Mouse (Mus musculus): ENCODE results near the gene Ccr3. TPM values are rescaled to one million over a fixed set of nuclear protein-coding genes. Genes with fewer than 3 reads are reported as not detected.
"Not testable (repeated sequence)": the region's sequence is repeated elsewhere in the genome, so short reads cannot be mapped to it uniquely, and the experiment has no call there.

The Ccr3 gene
- polyA plus RNA-seq, 1 experiment = 0.90 TPM

GRCm38 (mm10) chr9:124038158-124038582, 16.4 kb downstream of the Ccr3 start:
- H3K4me3 ChIP-seq (ENCODE audit: control insufficient read depth, insufficient read depth, low read length) = no peak overlapping the region
- no peak overlapping the region for H3K27ac ChIP-seq (ENCODE audit: control insufficient read depth, insufficient read depth, low read length)
- no peaks in the 10 kb centered on the region for H3K4me1 ChIP-seq (replicated peaks; ENCODE audit: control insufficient read depth, insufficient read depth, low read length)
- no peaks in the 10 kb centered on the region for H3K27me3 ChIP-seq (ENCODE audit: control insufficient read depth, insufficient read depth, low read length)
- 48% methylated on average over 2 of the region's 2 CpGs for whole genome bisulfite sequencing
- TF ChIP-seq CTCF (IDR thresholded peaks at IDR 0.05; ENCODE audit: borderline replicate concordance, control insufficient read depth, extremely low read depth, insufficient read depth, low read length, poor library complexity) = no peak
- TF ChIP-seq POLR2A (IDR thresholded peaks at IDR 0.05; ENCODE audit: control insufficient read depth, extremely low read depth, insufficient read depth, low read length, poor library complexity) = no peak
- H3K36me3 ChIP-seq (ENCODE audit: control insufficient read depth, insufficient read depth, low read length) = no peaks in the 10 kb centered on the region
- no peak for DNase-seq

- Histone ChIP-seq H3K4me3 (ENCODE audit: control insufficient read depth, insufficient read depth, low read length) (no peak overlapping the region), H3K36me3 (ENCODE audit: control insufficient read depth, insufficient read depth, low read length) (no peaks in the 10 kb centered on the region), H3K27me3 (ENCODE audit: control insufficient read depth, insufficient read depth, low read length) (no peaks in the 10 kb centered on the region), H3K27ac (ENCODE audit: control insufficient read depth, insufficient read depth, low read length) (no peak overlapping the region), H3K4me1 (replicated peaks; ENCODE audit: control insufficient read depth, insufficient read depth, low read length) (no peaks in the 10 kb centered on the region)
- 5% methylated on average over 5 of the region's 5 CpGs for WGBS
- no peak for TF ChIP-seq CTCF (IDR thresholded peaks at IDR 0.05; ENCODE audit: borderline replicate concordance, control insufficient read depth, extremely low read depth, insufficient read depth, low read length, poor library complexity)
- no peak for TF ChIP-seq POLR2A (IDR thresholded peaks at IDR 0.05; ENCODE audit: control insufficient read depth, extremely low read depth, insufficient read depth, low read length, poor library complexity)
- DNase-seq = no peak
Measured at GRCm38 (mm10) chr9:124038949-124039348, 17.2 kb downstream of the Ccr3 start.

- Histone ChIP-seq H3K27me3 (ENCODE audit: control insufficient read depth, insufficient read depth, low read length) (no peaks in the 10 kb centered on the region), H3K36me3 (ENCODE audit: control insufficient read depth, insufficient read depth, low read length) (no peaks in the 10 kb centered on the region), H3K4me1 (replicated peaks; ENCODE audit: control insufficient read depth, insufficient read depth, low read length) (no peaks in the 10 kb centered on the region), H3K27ac (ENCODE audit: control insufficient read depth, insufficient read depth, low read length) (no peak overlapping the region), H3K4me3 (ENCODE audit: control insufficient read depth, insufficient read depth, low read length) (no peak overlapping the region)
- no peak for DNase-seq
- WGBS = 56% methylated on average over 3 of the region's 3 CpGs
- TF ChIP-seq POLR2A (IDR thresholded peaks at IDR 0.05; ENCODE audit: control insufficient read depth, extremely low read depth, insufficient read depth, low read length, poor library complexity) (no peak), CTCF (IDR thresholded peaks at IDR 0.05; ENCODE audit: borderline replicate concordance, control insufficient read depth, extremely low read depth, insufficient read depth, low read length, poor library complexity) (no peak)
Measured at GRCm38 (mm10) chr9:124040932-124041331, 19.2 kb downstream of the Ccr3 start.

- TF ChIP-seq POLR2A (IDR thresholded peaks at IDR 0.05; ENCODE audit: control insufficient read depth, extremely low read depth, insufficient read depth, low read length, poor library complexity) (no peak), CTCF (IDR thresholded peaks at IDR 0.05; ENCODE audit: borderline replicate concordance, control insufficient read depth, extremely low read depth, insufficient read depth, low read length, poor library complexity) (no peak)
- Histone ChIP-seq H3K36me3 (ENCODE audit: control insufficient read depth, insufficient read depth, low read length) (no peaks in the 10 kb centered on the region), H3K4me3 (ENCODE audit: control insufficient read depth, insufficient read depth, low read length) (no peak overlapping the region), H3K4me1 (replicated peaks; ENCODE audit: control insufficient read depth, insufficient read depth, low read length) (no peaks in the 10 kb centered on the region), H3K27ac (ENCODE audit: control insufficient read depth, insufficient read depth, low read length) (no peak overlapping the region), H3K27me3 (ENCODE audit: control insufficient read depth, insufficient read depth, low read length) (no peaks in the 10 kb centered on the region)
- WGBS = 76% methylated on average over 2 of the region's 2 CpGs
- no peak for DNase-seq
Measured at GRCm38 (mm10) chr9:124053532-124053931, 31.8 kb downstream of the Ccr3 start.

- Histone ChIP-seq H3K27ac (ENCODE audit: control insufficient read depth, insufficient read depth, low read length) (no peak overlapping the region), H3K4me1 (replicated peaks; ENCODE audit: control insufficient read depth, insufficient read depth, low read length) (no peaks in the 10 kb centered on the region), H3K4me3 (ENCODE audit: control insufficient read depth, insufficient read depth, low read length) (no peak overlapping the region), H3K27me3 (ENCODE audit: control insufficient read depth, insufficient read depth, low read length) (no peaks in the 10 kb centered on the region), H3K36me3 (ENCODE audit: control insufficient read depth, insufficient read depth, low read length) (no peaks in the 10 kb centered on the region)
- TF ChIP-seq POLR2A (IDR thresholded peaks at IDR 0.05; ENCODE audit: control insufficient read depth, extremely low read depth, insufficient read depth, low read length, poor library complexity) = no peak
- TF ChIP-seq CTCF (IDR thresholded peaks at IDR 0.05; ENCODE audit: borderline replicate concordance, control insufficient read depth, extremely low read depth, insufficient read depth, low read length, poor library complexity) = no peak
- DNase-seq = no peak
- 11% methylated on average over 3 of the region's 3 CpGs for WGBS
Measured at GRCm38 (mm10) chr9:124056158-124056709, 34.5 kb downstream of the Ccr3 start.

GRCm38 (mm10) chr9:124059660-124060352, 38.0 kb downstream of the Ccr3 start:
- no peaks in the 10 kb centered on the region for H3K36me3 ChIP-seq (ENCODE audit: control insufficient read depth, insufficient read depth, low read length)
- H3K4me1 ChIP-seq (replicated peaks; ENCODE audit: control insufficient read depth, insufficient read depth, low read length) = no peaks in the 10 kb centered on the region
- no peak overlapping the region for H3K4me3 ChIP-seq (ENCODE audit: control insufficient read depth, insufficient read depth, low read length)
- H3K27me3 ChIP-seq (ENCODE audit: control insufficient read depth, insufficient read depth, low read length) = no peaks in the 10 kb centered on the region
- no peak overlapping the region for H3K27ac ChIP-seq (ENCODE audit: control insufficient read depth, insufficient read depth, low read length)
- DNase-seq = no peak
- TF ChIP-seq CTCF (IDR thresholded peaks at IDR 0.05; ENCODE audit: borderline replicate concordance, control insufficient read depth, extremely low read depth, insufficient read depth, low read length, poor library complexity) (no peak), POLR2A (IDR thresholded peaks at IDR 0.05; ENCODE audit: control insufficient read depth, extremely low read depth, insufficient read depth, low read length, poor library complexity) (no peak)
- WGBS = 77% methylated on average over 2 of the region's 2 CpGs

- not testable (repeated sequence) for H3K36me3 ChIP-seq (ENCODE audit: control insufficient read depth, insufficient read depth, low read length); H3K4me3 ChIP-seq (ENCODE audit: control insufficient read depth, insufficient read depth, low read length); H3K27me3 ChIP-seq (ENCODE audit: control insufficient read depth, insufficient read depth, low read length); DNase-seq; H3K27ac ChIP-seq (ENCODE audit: control insufficient read depth, insufficient read depth, low read length); H3K4me1 ChIP-seq (replicated peaks; ENCODE audit: control insufficient read depth, insufficient read depth, low read length)
- WGBS = 86% methylated on average over 3 of the region's 3 CpGs
Measured at GRCm38 (mm10) chr9:124061474-124062432, 40.0 kb downstream of the Ccr3 start.
